Mouse (Mus musculus): ENCODE data around the gene Ly6g6f. TPM values are rescaled to one million over a fixed set of nuclear protein-coding genes. Genes with fewer than 3 reads are reported as not detected.

The Ly6g6f gene
- not detected for polyA plus RNA-seq (2017; shearing (Covaris generic))

DNA sequence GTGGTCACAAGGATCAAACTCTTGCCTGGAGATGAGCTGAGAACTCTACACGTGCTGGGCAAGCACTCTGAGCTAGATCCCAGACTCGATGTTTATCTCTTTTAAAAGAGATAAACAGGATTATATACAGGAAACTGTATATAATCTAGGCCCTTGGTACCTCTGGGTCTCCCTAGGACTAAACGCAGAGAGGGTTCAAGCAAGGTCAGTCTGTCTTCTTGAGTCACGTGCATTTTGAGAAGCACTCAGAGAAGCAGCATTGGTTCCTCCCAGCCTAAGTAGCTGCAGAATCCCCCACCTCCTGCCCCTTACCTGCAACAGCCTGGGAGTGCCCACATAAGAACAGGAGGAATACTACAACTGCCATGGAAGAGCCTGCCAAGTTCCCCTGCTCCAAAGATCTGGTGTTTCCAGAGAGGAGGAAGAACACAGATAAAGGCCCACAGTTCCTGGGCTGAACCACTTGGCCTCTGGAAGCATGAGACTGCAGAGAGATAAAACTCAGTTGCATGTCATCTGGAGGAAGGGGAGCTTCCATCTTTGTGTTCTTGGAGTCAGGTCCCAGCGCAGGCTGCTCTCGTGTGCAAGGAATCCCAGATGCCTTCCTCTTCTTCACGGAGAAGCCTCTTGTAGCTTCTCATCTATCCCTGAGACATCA is at the start of gene Ly6g6f:
Gene Ly6g6f (minus strand): TSS at position 403 of the 658 bp plus-strand sequence.

GRCm38 (mm10) chr17:35134801-35135590 is 49.6 kb upstream of the Ly6g6f start, which contains the start of gene Bag6:
Gene Bag6, plus strand, starts transcription at chr17:35135178.

DNA sequence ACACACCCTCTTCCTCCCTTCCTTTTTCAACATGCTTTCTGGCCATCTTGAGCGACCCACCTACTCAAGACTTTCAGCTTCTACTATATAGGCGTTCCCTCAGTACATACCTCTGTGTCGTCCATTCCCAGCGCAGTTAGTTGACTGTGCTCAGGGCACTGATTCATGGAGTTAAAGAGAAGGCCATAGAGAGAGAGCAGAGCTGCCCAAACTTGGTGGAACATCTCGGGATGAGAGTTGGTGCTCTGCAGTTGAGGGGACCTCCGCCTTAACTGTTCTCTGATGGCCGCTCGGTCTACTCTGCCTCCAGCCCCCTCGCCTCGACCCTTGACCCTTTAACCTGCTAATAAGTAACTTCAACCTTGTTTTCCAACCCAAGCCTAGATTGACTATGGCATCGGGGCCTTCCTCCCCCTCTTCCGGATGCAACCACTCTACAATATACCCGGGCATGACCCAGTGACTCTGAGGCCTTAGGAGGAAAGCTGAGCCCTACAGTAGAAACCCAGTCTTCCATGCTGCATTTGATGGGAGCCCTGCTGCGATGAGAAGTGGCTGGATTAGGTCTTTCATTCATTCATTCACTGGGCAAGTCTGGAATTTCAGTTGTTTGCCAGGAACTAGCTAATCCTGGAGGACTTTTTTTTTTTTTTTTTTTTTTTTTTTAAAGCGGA is 46.2 kb upstream of the Ly6g6f start, which contains the start of gene Apom:
Gene Apom (minus strand): TSS at position 551 of the 674 bp plus-strand sequence.

GRCm38 (mm10) chr17:35126206-35126611 is 40.8 kb upstream of the Ly6g6f start, which contains the start of gene D17H6S53E:
Gene D17H6S53E, plus strand, starts transcription at chr17:35126373.

DNA sequence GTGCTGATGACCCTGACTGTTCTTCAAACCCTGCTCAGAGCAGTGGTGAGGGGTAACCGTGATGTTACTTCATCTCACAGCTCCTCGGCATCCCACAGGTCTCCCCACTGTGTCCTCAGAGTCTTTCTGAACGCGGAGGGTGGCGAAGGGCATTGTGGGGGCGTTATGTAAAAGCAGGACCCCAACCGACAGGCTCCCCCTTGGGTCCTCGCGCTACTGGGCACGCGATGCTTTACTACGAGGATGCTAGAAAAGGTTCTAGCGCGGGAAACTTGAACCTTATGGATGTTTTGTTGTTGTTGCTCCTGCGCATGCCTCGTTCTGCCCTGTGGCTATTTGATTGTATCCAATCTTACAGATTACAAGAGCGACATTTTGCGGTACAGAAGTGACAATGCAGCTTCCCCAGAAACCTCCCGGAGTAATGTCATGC is 36.5 kb upstream of the Ly6g6f start, which contains the start of gene Csnk2b:
Gene Csnk2b (minus strand): TSS at position 183 of the 433 bp plus-strand sequence.

DNA sequence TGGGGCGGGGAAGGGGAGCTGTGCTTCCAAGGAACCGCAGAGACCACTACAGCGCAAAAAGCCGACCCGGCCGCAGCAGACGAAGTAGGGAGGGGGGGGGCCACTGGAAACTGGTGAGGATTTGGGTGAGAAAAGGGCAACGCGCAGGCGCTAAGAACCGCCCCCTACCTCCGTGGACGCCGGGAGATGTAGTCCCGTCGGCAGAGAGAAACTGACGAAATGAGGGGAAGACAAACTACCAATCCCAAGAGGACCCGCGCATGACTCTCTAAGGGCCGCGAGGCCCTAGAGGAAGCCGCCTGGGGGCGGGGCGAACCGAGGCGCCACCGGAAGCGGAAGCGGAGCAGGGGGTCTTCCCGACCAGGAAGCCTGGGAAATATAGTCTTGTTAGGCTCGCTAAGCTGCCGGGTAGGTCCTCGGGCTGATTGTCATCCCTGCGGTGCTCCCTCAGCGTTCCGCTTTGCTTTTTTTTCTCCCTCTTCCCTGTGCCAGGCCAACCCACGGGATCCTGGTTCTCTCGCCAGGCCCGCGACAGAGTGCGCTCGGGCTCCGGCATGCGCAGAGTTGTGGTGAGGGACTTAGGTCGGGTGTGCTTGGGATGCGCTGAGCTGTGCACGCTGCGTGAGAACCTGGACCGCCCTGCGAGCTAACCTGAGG is 35.9 kb upstream of the Ly6g6f start, which contains the start of gene Gpank1:
Gene Gpank1 (plus strand): TSS at position 313 of the 657 bp plus-strand sequence.

DNA sequence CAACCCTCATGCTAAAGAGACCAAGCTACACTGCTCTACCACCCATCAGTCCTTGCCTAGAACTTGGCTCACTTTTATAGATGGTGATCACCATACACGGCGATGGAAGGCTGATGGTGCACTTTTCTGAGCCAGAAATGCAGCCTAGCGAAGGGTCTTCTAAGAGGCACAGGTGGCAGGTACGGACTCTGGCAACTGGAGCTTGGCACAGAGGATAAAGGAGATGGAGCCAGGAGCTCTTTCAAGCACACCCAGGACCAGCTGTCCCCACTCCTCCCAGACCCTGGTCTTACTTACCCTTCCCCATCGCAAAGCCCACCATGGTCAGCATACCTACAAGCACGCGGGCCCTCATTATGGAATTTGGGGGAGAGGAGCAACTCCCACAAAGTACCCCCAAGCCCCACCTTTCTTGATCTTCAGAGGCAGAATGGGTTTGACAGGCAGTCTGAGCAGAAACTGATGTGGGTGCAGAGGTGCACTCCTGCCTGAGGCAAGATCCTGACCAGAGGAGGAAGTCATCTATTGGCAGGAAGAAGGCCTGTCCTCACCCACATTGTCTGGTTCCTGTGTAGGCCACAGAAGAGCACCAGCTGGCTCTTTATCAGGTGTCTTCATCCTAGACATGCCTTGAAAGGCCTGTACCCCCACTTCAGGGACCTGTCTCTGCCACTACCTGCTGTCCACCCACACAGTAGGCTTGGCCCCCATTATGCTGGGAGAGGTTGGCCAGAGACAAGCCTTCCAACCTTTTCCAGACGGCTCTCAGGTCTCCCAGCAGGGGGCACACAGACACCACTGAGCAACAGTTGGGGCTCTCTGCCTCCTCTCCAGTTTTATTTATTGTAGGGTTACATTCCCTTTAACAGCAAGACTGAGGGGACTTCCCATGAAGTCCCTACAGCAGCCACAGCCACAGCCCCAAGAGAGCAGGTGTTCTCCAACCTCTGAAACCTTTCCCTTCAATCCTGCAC is 29.9 kb upstream of the Ly6g6f start, which contains the start of gene Ly6g5b:
Gene Ly6g5b (minus strand): TSS at position 383 of the 974 bp plus-strand sequence.

GRCm38 (mm10) chr17:35108097-35108496 is 22.7 kb upstream of the Ly6g6f start, which contains the start of gene Ly6g5c:
Gene Ly6g5c, plus strand, starts transcription at chr17:35108279.

DNA sequence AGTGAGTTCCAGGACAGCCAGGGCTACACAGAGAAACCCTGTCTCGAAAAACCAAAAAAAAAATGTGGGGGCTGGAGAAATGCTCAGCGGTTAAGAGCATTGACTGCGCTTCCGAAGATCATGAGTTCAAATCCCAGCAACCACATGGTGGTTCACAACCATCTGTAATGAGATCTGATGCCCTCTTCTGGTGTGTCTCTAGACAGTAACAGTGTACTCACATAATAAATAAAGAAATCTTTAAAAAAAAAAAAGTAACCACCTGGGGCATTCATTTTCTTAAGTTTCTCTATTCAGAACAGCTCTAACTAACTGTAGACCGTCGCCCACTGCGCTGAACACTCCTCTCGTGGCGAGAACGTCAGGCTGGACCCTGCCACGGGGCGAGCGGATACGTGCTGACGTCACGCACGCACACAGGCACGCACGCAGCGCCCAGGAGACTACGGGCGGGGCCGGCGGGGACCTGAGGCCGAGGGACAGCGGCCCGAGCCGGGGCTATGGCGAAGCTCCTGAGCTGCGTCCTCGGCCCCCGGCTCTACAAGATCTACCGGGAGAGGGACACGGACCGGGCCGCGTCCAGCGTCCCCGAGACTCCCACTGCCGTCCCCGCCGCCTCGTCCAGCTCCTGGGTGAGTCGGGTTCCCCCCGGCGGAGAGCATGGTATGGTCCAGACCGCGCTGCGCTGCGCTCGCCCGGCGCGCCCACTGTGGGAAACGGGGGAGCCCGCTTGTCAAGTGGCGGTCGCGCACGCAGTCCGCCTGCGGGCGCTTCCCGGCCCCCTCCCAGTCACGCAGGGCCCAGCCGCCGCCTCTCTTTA is 3.6 kb upstream of the Ly6g6f start, which contains the start of gene Abhd16a:
Gene Abhd16a (plus strand): TSS at position 439 of the 820 bp plus-strand sequence.

GRCm38 (mm10) chr17:35077786-35078233 is 7.6 kb downstream of the Ly6g6f start, which contains the start of gene Ly6g6d:
Gene Ly6g6d, minus strand, starts transcription at chr17:35078065.

GRCm38 (mm10) chr17:35076507-35077176 is 8.8 kb downstream of the Ly6g6f start, which contains the start of gene Ly6g6e:
Gene Ly6g6e, plus strand, starts transcription at chr17:35076902.

GRCm38 (mm10) chr17:35066084-35066483 is 19.3 kb downstream of the Ly6g6f start, which contains the start of gene Mpig6b:
Gene Mpig6b, minus strand, starts transcription at chr17:35066184.

GRCm38 (mm10) chr17:35064951-35065947 is 20.2 kb downstream of the Ly6g6f start, which contains the start of gene Ly6g6c:
Gene Ly6g6c, plus strand, starts transcription at chr17:35065388.

DNA sequence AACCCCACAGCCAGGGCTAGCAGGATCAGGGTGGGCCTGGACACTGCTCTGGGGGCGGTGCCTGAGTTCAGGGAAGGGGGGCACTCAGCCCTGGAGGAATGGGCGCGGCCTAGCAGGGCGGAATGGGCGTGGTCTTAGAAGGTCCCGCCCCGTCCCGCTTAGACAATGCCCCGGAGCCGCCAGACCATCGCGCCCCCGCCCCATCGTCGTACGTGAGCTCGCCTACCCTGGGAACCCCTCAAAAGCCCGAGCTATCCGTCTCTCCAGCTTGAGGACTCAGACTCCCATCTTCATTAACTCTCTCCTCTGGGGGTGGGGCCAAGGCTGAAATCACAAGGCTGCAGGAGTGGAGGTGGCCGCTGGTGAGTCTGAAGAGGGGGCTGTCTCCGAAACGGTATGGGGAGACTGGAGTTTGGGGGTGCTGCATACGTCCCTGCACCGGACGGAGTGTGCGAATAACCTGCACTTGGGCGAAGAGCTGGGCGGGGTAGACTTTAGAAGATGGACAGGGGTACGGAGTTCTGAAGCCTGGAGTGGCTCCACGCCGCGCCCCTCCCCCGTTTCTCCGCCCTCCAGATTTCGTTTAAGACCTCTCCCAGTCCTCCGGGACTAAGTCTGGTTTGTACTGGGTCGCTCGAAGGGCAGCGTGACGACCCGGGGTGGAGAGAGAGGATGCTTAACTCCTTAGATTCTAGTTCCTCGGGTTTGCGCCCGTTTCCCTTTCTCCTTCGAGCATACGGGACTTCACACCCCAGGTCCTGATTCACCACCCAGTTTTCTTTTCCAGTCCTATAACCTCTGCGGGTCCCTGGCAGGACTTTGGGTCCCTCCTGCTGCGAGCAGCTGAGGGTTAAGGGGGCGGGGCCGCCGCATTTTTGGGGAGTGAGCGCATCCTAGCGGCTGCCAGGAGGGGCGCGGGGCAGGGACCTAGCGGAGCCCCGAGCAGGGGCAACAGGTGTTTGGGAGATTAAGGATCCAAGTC is 26.2 kb downstream of the Ly6g6f start, which contains the start of gene Ddah2:
Gene Ddah2 (plus strand): TSS at position 125 of the 982 bp plus-strand sequence.

GRCm38 (mm10) chr17:35049561-35050016 is 35.8 kb downstream of the Ly6g6f start, which contains the start of gene Clic1:
Gene Clic1, plus strand, starts transcription at chr17:35049966.

